In the genomic region with DNA sequence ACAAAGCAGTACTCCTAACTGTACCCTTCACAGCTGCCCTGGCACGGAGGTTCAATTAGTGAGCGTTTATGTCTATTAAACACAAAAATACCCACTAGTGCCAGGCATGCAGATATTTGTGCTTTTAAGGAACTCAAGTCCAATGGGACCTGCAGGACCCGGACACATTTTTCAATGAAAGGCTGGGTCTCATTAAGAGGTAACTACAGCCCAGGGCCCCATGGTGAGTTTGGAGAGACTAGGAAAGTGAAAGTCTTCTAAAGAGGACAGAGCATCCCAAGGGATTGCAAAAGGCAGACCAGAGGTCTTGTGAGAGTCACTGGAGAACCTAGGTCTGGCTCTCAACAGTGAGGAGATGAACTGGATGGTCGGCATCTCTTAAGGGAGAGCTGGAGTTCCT, we compare ENCODE assay signal across 8 mouse cellular contexts. TPM values are rescaled to one million over a fixed set of nuclear protein-coding genes. Genes with fewer than 3 reads are reported as not detected.
DNase-seq lines count a peak whose midpoint lies in the region; ATAC-seq and TF ChIP-seq lines count a peak whose summit lies in the region.

No protein-coding gene starts in this region.

- no peaks in the 10 kb centered on the region for H3K27me3 ChIP-seq in kidney, embryonic 15.5 days
- no peaks in the 10 kb centered on the region for H3K27me3 ChIP-seq in embryonic facial prominence, embryonic 12.5 days
- no peaks in the 10 kb centered on the region for H3K27me3 ChIP-seq in hindbrain, postnatal 0 days (ENCODE audit: insufficient read depth, low read length)
- H3K27me3 ChIP-seq in midbrain, embryonic 14.5 days (ENCODE audit: control insufficient read depth, insufficient read depth, low read length) = no peaks in the 10 kb centered on the region

- no peak for TF ChIP-seq CTCF in hindbrain, postnatal 0 days (IDR thresholded peaks at IDR 0.05; ENCODE audit: low read depth)

- DNase-seq in kidney, adult 9 months = no peak
- no peak for DNase-seq in hindbrain, postnatal 0 days (ENCODE audit: low spot score)
- no peak for DNase-seq in midbrain, embryonic 14.5 days
- no peak for DNase-seq in spleen, postnatal 14 days (ENCODE audit: low spot score in 2 of 2)
- no peak for DNase-seq in lung, adult 18-20 months
- DNase-seq in thymus, postnatal 36 days = no peak

- peak overlapping the region; percentile 70 for H3K9ac ChIP-seq in kidney, embryonic 15.5 days
- H3K9ac ChIP-seq in embryonic facial prominence, embryonic 12.5 days = no peak overlapping the region
- peak overlapping the region; percentile 89; the same call in 1 of the 2 replicates for H3K9ac ChIP-seq in hindbrain, postnatal 0 days (replicated peaks; ENCODE audit: low read length)
- H3K9ac ChIP-seq in midbrain, embryonic 14.5 days (replicated peaks; ENCODE audit: low read length) = no peak overlapping the region

- H3K27ac ChIP-seq in kidney, embryonic 15.5 days = no peak overlapping the region
- no peak overlapping the region for H3K27ac ChIP-seq in embryonic facial prominence, embryonic 12.5 days
- H3K27ac ChIP-seq in hindbrain, postnatal 0 days = 0 out of 2 replicates have a peak overlapping the region, but pooled peaks have one; percentile 92
- no peak overlapping the region for H3K27ac ChIP-seq in midbrain, embryonic 14.5 days (replicated peaks; ENCODE audit: low read depth, low read length)

- H3K36me3 ChIP-seq in kidney, embryonic 15.5 days = peaks cover 40% of the 10 kb centered on the region
- peaks cover 35% of the 10 kb centered on the region for H3K36me3 ChIP-seq in embryonic facial prominence, embryonic 12.5 days
- peaks cover 25% of the 10 kb centered on the region for H3K36me3 ChIP-seq in hindbrain, postnatal 0 days (ENCODE audit: insufficient read depth, low read length)
- H3K36me3 ChIP-seq in midbrain, embryonic 14.5 days (ENCODE audit: control insufficient read depth, insufficient read depth, low read length) = peaks cover 40% of the 10 kb centered on the region

- H3K4me3 ChIP-seq in kidney, embryonic 15.5 days (replicated peaks) = peak overlapping the region; percentile 65
- no peak overlapping the region for H3K4me3 ChIP-seq in embryonic facial prominence, embryonic 12.5 days
- H3K4me3 ChIP-seq in hindbrain, postnatal 0 days (ENCODE audit: low read length) = no peak overlapping the region
- H3K4me3 ChIP-seq in midbrain, embryonic 14.5 days (replicated peaks; ENCODE audit: low read depth, low read length) = no peak overlapping the region

- no peaks in the 10 kb centered on the region for H3K9me3 ChIP-seq in kidney, embryonic 15.5 days (replicated peaks)
- no peaks in the 10 kb centered on the region for H3K9me3 ChIP-seq in embryonic facial prominence, embryonic 12.5 days
- H3K9me3 ChIP-seq in hindbrain, postnatal 0 days (ENCODE audit: low read length) = no peaks in the 10 kb centered on the region
- no peaks in the 10 kb centered on the region for H3K9me3 ChIP-seq in midbrain, embryonic 14.5 days (ENCODE audit: control insufficient read depth, low read length)

- peaks cover 22% of the 10 kb centered on the region for H3K4me1 ChIP-seq in kidney, embryonic 15.5 days
- peaks cover 16% of the 10 kb centered on the region for H3K4me1 ChIP-seq in embryonic facial prominence, embryonic 12.5 days
- H3K4me1 ChIP-seq in hindbrain, postnatal 0 days (ENCODE audit: insufficient read depth, low read length) = peaks cover 14% of the 10 kb centered on the region
- peaks cover 17% of the 10 kb centered on the region for H3K4me1 ChIP-seq in midbrain, embryonic 14.5 days (ENCODE audit: control insufficient read depth, insufficient read depth, low read length)

- peak overlapping the region; percentile 82 for H3K4me2 ChIP-seq in kidney, embryonic 15.5 days
- peak overlapping the region; percentile 94 for H3K4me2 ChIP-seq in embryonic facial prominence, embryonic 12.5 days (replicated peaks)
- H3K4me2 ChIP-seq in hindbrain, postnatal 0 days (ENCODE audit: low read depth, low read length) = peak overlapping the region; percentile 96
- H3K4me2 ChIP-seq in midbrain, embryonic 14.5 days (ENCODE audit: low read length) = peak overlapping the region; percentile 96

- 85% methylated on average over 4 of the region's 4 CpGs for WGBS in kidney, embryonic 15.5 days
- whole genome bisulfite sequencing in embryonic facial prominence, embryonic 12.5 days = 80% methylated on average over 4 of the region's 4 CpGs
- WGBS in hindbrain, postnatal 0 days = 78% methylated on average over 4 of the region's 4 CpGs
- 90% methylated on average over 4 of the region's 4 CpGs for WGBS in midbrain, embryonic 14.5 days

- ATAC-seq in kidney, embryonic 15.5 days (replicated peaks; ENCODE audit: low FRiP score) = no peak
- ATAC-seq in embryonic facial prominence, embryonic 12.5 days (ENCODE audit: insufficient number of reproducible peaks, insufficient read depth, low FRiP score, low TSS enrichment) = no peak
- ATAC-seq in hindbrain, postnatal 0 days = no peak
- no peak for ATAC-seq in midbrain, embryonic 14.5 days (ENCODE audit: low FRiP score, low TSS enrichment)

RNA-seq across cellular contexts. Expression of a gene that starts 1.8 kb away (rescaled TPM):
- polyA plus RNA-seq in kidney, embryonic 15.5 days (2015; fragmentation: Nextera tagmentation; extraction: Ambion mirVana) = 112 and 115 TPM in 2 replicates
- polyA plus RNA-seq in embryonic facial prominence, embryonic 12.5 days (2016; fragmentation: Nextera tagmentation; extraction: Ambion mirVana) = 135 and 139 TPM in 2 replicates
- total RNA-seq in hindbrain, postnatal 0 days (2014; rRNA removed) = 133 and 146 TPM in 2 replicates
- polyA plus RNA-seq in hindbrain, postnatal 0 days (2015; fragmentation: Nextera tagmentation; extraction: Ambion mirVana) = 177 and 182 TPM in 2 replicates
- polyA plus RNA-seq in midbrain, embryonic 14.5 days (2014; fragmentation: Nextera tagmentation; extraction: Ambion mirVana) = 181 and 185 TPM in 2 replicates

RNA-seq across cellular contexts. Expression of a gene that starts 18.5 kb away (rescaled TPM):
- polyA plus RNA-seq in kidney, embryonic 15.5 days (2015; fragmentation: Nextera tagmentation; extraction: Ambion mirVana) = 10.2 and 11.6 TPM in 2 replicates
- polyA plus RNA-seq in embryonic facial prominence, embryonic 12.5 days (2016; fragmentation: Nextera tagmentation; extraction: Ambion mirVana) = 27.3 and 49.1 TPM in 2 replicates
- 30.4 and 32.7 TPM in 2 replicates for total RNA-seq in hindbrain, postnatal 0 days (2014; rRNA removed)
- polyA plus RNA-seq in hindbrain, postnatal 0 days (2015; fragmentation: Nextera tagmentation; extraction: Ambion mirVana) = 10.0 and 11.3 TPM in 2 replicates
- 14.2 and 15.9 TPM in 2 replicates for polyA plus RNA-seq in midbrain, embryonic 14.5 days (2014; fragmentation: Nextera tagmentation; extraction: Ambion mirVana)

RNA-seq across cellular contexts. Expression of a gene that starts 22.6 kb away (rescaled TPM):
- 16.7 and 17.8 TPM in 2 replicates for polyA plus RNA-seq in kidney, embryonic 15.5 days (2015; fragmentation: Nextera tagmentation; extraction: Ambion mirVana)
- polyA plus RNA-seq in embryonic facial prominence, embryonic 12.5 days (2016; fragmentation: Nextera tagmentation; extraction: Ambion mirVana) = 11.6 and 13.1 TPM in 2 replicates
- total RNA-seq in hindbrain, postnatal 0 days (2014; rRNA removed) = 2.2 and 2.7 TPM in 2 replicates
- polyA plus RNA-seq in hindbrain, postnatal 0 days (2015; fragmentation: Nextera tagmentation; extraction: Ambion mirVana) = 2.2 and 2.6 TPM in 2 replicates
- 0.78 and 1.6 TPM in 2 replicates for polyA plus RNA-seq in midbrain, embryonic 14.5 days (2014; fragmentation: Nextera tagmentation; extraction: Ambion mirVana)

RNA-seq across cellular contexts. Expression of a gene that starts 36.9 kb away (rescaled TPM):
- 3.2 and 3.5 TPM in 2 replicates for polyA plus RNA-seq in kidney, embryonic 15.5 days (2015; fragmentation: Nextera tagmentation; extraction: Ambion mirVana)
- polyA plus RNA-seq in embryonic facial prominence, embryonic 12.5 days (2016; fragmentation: Nextera tagmentation; extraction: Ambion mirVana) = 3.3 and 3.4 TPM in 2 replicates
- total RNA-seq in hindbrain, postnatal 0 days (2014; rRNA removed) = 121 and 142 TPM in 2 replicates
- polyA plus RNA-seq in hindbrain, postnatal 0 days (2015; fragmentation: Nextera tagmentation; extraction: Ambion mirVana) = 41.1 and 43.5 TPM in 2 replicates
- polyA plus RNA-seq in midbrain, embryonic 14.5 days (2014; fragmentation: Nextera tagmentation; extraction: Ambion mirVana) = 6.6 and 14.3 TPM in 2 replicates

Comparison
In these comparisons a context has a peak if more than half of its experiments do, and no peak if none do; other contexts are left out.
1. H3K9ac ChIP-seq: peak in kidney, embryonic 15.5 days (single experiment) and hindbrain, postnatal 0 days (single experiment); none in embryonic facial prominence, embryonic 12.5 days (single experiment) and midbrain, embryonic 14.5 days (single experiment).
2. Peak in every context shown above with its lines, with median percentiles within 50 percentile points of each other: H3K4me2 ChIP-seq.